15 mouse cellular contexts compared by ENCODE assay signal in the genomic region with DNA sequence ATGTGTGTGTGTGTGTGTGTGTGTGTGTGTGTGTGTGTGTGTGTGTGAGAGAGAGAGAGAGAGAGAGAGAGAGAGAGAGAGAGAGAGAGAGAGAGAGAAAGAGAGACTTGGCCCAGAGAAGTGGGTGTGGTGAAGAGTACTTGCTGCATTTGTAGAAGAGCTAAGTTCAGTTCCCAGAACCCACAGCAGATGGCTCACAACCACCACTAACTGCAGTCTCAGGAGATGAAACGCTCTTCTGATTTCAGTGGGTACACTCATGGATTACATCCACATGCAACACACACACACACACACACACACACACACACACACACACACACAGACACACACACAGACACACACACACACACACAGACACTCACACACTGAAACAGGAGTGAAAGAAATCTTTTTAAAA. TPM values are rescaled to one million over a fixed set of nuclear protein-coding genes. Genes with fewer than 3 reads are reported as not detected.
DNase-seq lines count a peak whose midpoint lies in the region; ATAC-seq and TF ChIP-seq lines count a peak whose summit lies in the region.
"Not testable (repeated sequence)": the region's sequence is repeated elsewhere in the genome, so short reads cannot be mapped to it uniquely, and the experiment has no call there.
"Had no signal": no experiment of that assay in that cellular context is flagged by ENCODE, and none has a peak within 500 bp of the region (broad histone marks: within the 10 kb centered on the region; RNA-seq: fewer than 3 reads in every experiment).

No protein-coding gene starts in this region.

- peak; percentile 9 for DNase-seq in NIH3T3 (ENCODE audit: low read depth)
- DNase-seq in embryo, embryonic 10 days (ENCODE audit: low spot score) = peak; percentile 37
- peak; percentile 15 to 27 for DNase-seq in frontal cortex, postnatal 25 days (ENCODE audit: low spot score in 2 of 2)
- DNase-seq in layer of hippocampus, adult 18-20 months (ENCODE audit: low spot score in 2 of 2) = peak; percentile 22 to 76
- DNase-seq in left cerebral cortex, postnatal 10 days (ENCODE audit: extremely low spot score in 1 of 2, low spot score in 2 of 2) = peak; percentile 31 to 56
- peak; percentile 74 for DNase-seq in midbrain, postnatal 0 days (ENCODE audit: low spot score)
- DNase-seq in right cerebral cortex, postnatal 14 days = peak; percentile 41

- H3K27me3 ChIP-seq in midbrain, postnatal 0 days (ENCODE audit: insufficient read depth, low read length) = not testable (repeated sequence)

- not testable (repeated sequence) for H3K9ac ChIP-seq in midbrain, postnatal 0 days (replicated peaks; ENCODE audit: low read length, poor library complexity, severe bottlenecking)

- not testable (repeated sequence) for H3K27ac ChIP-seq in midbrain, postnatal 0 days (ENCODE audit: low read depth, low read length)

- H3K4me3 ChIP-seq in midbrain, postnatal 0 days (ENCODE audit: low read depth, low read length) = not testable (repeated sequence)

- H3K9me3 ChIP-seq in midbrain, postnatal 0 days (ENCODE audit: low read length) = not testable (repeated sequence)

- not testable (repeated sequence) for H3K4me2 ChIP-seq in midbrain, postnatal 0 days (ENCODE audit: low read depth, low read length, poor library complexity, severe bottlenecking)

- not testable (repeated sequence) for H3K36me3 ChIP-seq in midbrain, postnatal 0 days (ENCODE audit: insufficient read depth, low read length)

- intact Hi-C loops in left cerebral cortex, postnatal 10 days (cut with DNase I) = loop anchor here (2.0 kb wide), 1 partner anchor 1282 kb away; no protein-coding TSS in a partner anchor

- 0 out of 2 replicates have a peak, but pooled peaks have one; percentile 38 for ATAC-seq in midbrain, postnatal 0 days (ENCODE audit: low FRiP score)

- 63% methylated on average over 1 of the region's 1 CpGs for WGBS in midbrain, postnatal 0 days

- not testable (repeated sequence) for H3K4me1 ChIP-seq in midbrain, postnatal 0 days (ENCODE audit: insufficient read depth, low read length)

- TF ChIP-seq CTCF in midbrain, postnatal 0 days (IDR thresholded peaks at IDR 0.05) = peak; percentile 75

RNA-seq across cellular contexts. Expression of a gene that starts 31.3 kb away (rescaled TPM):
- total RNA-seq in layer of hippocampus, adult 18-20 months (2021) = not detected
- not detected for total RNA-seq in left cerebral cortex, postnatal 10 days (2021)
- not detected in 2 replicates for total RNA-seq in midbrain, postnatal 0 days (2014; rRNA removed)
- polyA plus RNA-seq in midbrain, postnatal 0 days (2015; fragmentation: Nextera tagmentation; extraction: Ambion mirVana) = 0.10 and 0.15 TPM in 2 replicates
- total RNA-seq: adrenal gland, adult 8-10 months; gastrocnemius, postnatal 25 days; heart, postnatal 14 days; megakaryocyte-erythroid progenitor cell, adult 5-6 weeks had no signal
- polyA plus RNA-seq: cerebellum, adult 2 months; forebrain, embryonic 13.5 days; limb, embryonic 12.5 days; thymus, postnatal 0 days had no signal

Comparison
In these comparisons a context has a peak if more than half of its experiments do, and no peak if none do; other contexts are left out.
1. DNase-seq: peak in every context shown above with its lines; median percentile 74 in midbrain, postnatal 0 days; 49 in layer of hippocampus, adult 18-20 months; 44 in left cerebral cortex, postnatal 10 days; 41 in right cerebral cortex, postnatal 14 days; 37 in embryo, embryonic 10 days; 21 in frontal cortex, postnatal 25 days; 9 in NIH3T3.